Mouse (Mus musculus): ENCODE measurements at regions not wholly inside any gene's neighbourhood (a gene's known extent, or its start where the extent isn't known, plus 50 kb on each side); places are given as distances from the start of the nearest gene placed in this dataset.
A peak's percentile ranks its signal among the peaks of the same experiment; 100 is the strongest.

DNA sequence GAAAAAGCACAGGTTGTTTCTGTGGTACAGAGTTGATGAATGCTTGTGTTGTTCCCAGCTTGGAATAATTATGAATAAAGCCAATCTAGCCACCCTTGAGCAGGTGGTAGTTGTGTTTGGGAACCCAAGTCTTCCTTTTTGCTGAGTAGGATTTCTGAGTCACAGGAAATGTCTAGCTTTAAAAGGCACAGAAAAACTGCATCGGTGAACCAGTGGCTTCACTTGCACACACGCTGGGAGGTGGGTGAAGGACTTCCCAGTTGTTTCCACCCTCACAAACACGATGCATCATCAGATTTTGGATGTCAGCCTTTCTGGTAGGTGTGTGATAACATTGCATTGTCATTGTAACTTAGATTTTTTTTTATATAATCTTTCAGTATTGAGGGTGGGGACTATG, 322.9 kb upstream of the Slco3a1 start:
- no peak for DNase-seq (ENCODE audit: extremely low spot score)

- no peak for DNase-seq (ENCODE audit: extremely low spot score)
Measured at GRCm38 (mm10) chr7:74876667-74877066, 322.1 kb upstream of the Slco3a1 start.

- DNase-seq (ENCODE audit: extremely low spot score) = no peak
Measured at GRCm38 (mm10) chr7:74870250-74870649, 315.7 kb upstream of the Slco3a1 start.

- peak; percentile 40 for DNase-seq (ENCODE audit: extremely low spot score)
Measured at GRCm38 (mm10) chr7:74862727-74863126, 308.1 kb upstream of the Slco3a1 start.

DNA sequence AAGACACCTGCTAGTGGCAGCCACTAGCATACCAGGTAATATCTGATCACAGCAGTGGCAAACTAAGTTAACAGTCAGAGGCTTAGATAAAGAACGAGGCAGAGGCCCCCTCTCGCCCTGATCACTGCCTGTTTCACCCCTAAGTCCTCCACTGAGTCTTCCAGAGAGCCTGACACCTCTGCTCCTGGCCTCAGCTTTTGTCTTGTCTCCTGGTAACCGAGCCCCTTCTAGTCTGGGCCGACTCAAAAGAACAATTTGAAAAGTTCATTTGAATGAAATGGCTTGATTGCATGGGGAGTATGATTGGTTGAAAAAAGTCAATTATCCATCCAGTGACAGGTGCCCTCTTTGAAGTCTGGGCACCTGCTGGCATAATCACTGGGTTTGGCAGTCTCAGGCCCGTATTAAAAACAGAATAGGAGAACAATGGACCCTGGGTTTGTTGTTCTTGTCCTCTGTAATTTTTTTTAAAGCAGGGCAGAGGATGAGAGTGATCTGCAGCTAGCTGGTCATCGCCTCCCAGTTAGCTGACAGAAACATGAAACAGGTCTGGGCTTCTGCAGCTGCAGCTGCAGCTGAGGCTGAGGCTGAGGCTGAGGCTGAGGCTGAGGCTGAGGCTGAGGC, 289.8 kb upstream of the Slco3a1 start:
- peak; percentile 3 for DNase-seq (ENCODE audit: extremely low spot score)

DNA sequence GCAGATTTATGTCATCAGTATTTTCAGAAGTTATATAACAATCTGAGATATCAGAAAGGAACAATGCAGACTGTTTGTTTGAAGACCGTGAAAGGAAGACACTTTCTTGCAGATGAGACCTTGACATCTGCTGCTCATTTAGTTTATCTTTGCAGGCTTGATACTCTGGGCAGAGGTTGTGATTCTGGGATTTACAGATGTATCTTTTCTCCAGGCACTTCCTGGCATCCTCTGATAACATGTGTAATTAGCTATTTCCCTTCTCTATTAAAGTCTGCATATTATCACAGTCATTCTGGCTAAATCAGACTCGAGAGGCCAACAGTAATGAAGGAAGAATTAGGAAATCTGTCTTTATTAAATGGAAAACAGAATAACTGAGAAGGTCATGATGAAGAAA, 268.7 kb upstream of the Slco3a1 start:
- DNase-seq (ENCODE audit: extremely low spot score) = no peak

DNA sequence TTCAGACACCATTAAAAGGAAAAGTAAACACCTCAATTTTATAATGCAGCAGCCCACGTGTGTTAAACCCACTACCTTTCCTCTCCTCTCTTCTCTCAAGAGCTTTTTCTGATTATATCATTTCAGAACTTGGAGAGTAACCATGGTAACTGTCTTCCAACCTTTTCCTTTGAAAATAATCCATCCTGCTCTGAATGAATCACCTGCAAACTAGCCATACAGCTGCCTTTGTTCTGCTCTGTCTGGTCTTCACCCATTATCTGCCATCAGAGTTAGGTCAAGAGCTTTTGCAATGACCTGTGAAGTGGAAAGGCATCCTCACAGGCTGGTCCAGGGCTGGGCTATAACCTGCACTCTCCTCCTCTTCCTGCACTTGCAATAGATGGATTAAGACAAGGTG, 238.7 kb upstream of the Slco3a1 start:
- DNase-seq (ENCODE audit: extremely low spot score) = peak; percentile 2

DNA sequence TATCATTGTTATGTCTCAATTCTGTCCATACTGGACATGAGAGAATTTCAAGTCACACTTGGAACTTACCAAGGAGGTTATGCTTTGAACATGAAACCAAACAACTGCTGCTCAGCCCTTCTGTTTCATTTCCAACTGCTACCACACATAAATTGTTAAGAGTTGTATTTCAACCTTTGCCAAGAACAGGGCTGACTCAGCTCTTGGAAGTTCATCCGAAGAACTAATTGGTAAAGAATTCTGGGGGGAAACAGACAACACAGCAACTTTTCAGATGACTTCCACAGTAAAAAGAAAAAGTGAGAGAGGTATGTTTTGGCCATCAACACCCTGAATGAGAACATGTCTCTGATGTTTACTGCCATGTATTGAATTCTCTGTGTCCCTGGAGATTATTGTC, 234.1 kb upstream of the Slco3a1 start:
- DNase-seq (ENCODE audit: extremely low spot score) = no peak

- no peak for DNase-seq (ENCODE audit: extremely low spot score)
Measured at GRCm38 (mm10) chr7:74771435-74772406, 217.1 kb upstream of the Slco3a1 start.

- no peak for DNase-seq (ENCODE audit: extremely low spot score)
Measured at GRCm38 (mm10) chr7:74766550-74766949, 212.0 kb upstream of the Slco3a1 start.

- DNase-seq (ENCODE audit: extremely low spot score) = no peak
Measured at GRCm38 (mm10) chr7:74757469-74757868, 202.9 kb upstream of the Slco3a1 start.

- DNase-seq (ENCODE audit: extremely low spot score) = no peak
Measured at GRCm38 (mm10) chr7:74747704-74748103, 193.1 kb upstream of the Slco3a1 start.

GRCm38 (mm10) chr7:74734941-74735340, 180.4 kb upstream of the Slco3a1 start:
- no peak for DNase-seq (ENCODE audit: extremely low spot score)

DNA sequence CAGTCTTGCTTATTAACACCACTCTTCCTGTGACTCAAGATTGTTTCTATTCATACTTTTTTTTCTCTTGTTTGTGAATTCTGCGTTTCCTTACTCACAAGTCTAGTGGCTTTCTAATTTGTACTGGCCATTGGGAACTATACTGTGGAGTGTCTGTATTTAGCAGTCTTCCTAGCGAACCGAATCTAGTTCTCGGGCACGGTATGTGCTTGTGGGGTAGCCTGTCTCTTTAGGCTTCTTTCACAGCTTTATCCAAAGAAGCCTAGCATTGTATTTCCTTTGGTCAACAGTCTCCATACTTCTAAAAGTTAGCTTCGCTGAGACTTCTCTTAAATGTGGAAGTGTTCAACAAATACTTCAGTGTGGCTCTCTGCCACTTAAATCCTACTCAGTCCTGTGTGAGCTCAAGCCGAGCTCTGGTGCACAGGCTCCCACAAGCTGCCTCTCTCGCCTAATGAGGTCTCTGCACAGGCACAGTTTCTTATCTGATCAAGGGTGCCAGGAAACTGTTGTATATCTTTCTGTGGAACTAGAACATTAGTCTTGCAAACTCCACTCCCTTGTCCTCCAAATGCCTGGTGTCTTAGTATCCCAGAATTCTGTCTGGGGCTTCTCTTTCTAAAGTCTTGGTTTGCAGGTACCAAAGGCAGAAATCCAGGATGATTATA, 171.9 kb upstream of the Slco3a1 start:
- no peak for DNase-seq (ENCODE audit: extremely low spot score)

DNA sequence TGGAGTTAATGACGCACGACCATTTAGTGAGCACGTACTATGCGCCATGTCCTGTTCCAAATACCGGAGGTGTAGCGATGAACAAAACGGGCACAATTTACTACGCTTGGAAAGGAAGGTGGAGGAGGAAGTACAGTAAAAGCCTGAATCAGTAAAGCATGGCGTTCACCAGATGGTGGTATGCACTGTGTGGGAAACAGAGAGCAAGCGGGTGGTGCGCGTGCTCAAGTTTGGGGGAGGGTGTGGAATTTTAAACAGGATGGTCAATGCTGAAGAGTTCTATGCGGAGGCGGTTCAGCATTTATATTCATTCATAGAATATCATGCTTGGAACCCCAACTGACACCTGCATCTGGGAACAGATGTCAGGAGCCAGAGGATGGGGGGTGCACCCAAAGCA, 164.7 kb upstream of the Slco3a1 start:
- DNase-seq (ENCODE audit: extremely low spot score) = no peak

GRCm38 (mm10) chr7:74709993-74710581, 155.5 kb upstream of the Slco3a1 start:
- no peak for DNase-seq (ENCODE audit: extremely low spot score)

DNA sequence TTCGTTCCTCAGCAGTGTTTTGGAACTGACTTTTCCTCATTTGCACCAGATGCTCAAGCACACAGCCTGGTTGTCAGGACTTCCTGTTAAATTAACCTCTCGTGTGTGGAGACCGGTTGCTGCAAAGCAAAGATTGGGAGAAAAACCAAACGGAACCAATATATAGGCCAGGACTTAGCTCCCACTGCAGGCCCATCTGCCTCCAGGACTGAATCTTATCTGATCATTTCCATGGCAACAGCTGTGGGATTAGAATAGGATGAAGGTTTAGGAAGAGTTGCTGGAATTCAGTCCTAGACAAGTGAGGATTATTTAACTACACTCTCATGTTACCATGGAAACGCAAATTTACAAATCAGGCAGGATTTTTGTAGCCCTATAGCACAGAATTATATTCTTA, 154.4 kb upstream of the Slco3a1 start:
- peak; percentile 19 for DNase-seq (ENCODE audit: extremely low spot score)

GRCm38 (mm10) chr7:74703533-74703932, 149.0 kb upstream of the Slco3a1 start:
- DNase-seq (ENCODE audit: extremely low spot score) = no peak

- DNase-seq (ENCODE audit: extremely low spot score) = no peak
Measured at GRCm38 (mm10) chr7:74697794-74698354, 143.3 kb upstream of the Slco3a1 start.

DNA sequence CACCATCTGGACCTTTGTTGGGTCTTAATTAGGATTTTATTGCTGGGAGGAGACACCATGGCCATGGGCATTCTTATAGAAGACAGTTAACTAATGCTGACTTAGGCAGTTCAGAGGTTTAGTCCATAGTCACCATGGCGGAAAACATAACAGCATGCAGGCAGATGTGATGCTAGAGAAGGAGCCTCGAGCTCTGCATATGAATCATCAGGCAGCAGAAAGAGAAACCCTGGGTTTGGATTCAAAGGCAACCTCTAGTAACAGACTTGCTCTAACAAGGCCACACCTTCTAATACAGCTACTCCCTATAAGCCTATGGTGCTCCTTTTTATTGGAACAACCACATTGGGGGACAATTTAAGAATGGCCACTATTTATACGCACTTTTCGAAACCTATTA, 141.7 kb upstream of the Slco3a1 start:
- DNase-seq (ENCODE audit: extremely low spot score) = no peak

GRCm38 (mm10) chr7:74693049-74693448, 138.5 kb upstream of the Slco3a1 start:
- no peak for DNase-seq (ENCODE audit: extremely low spot score)

- no peak for DNase-seq (ENCODE audit: extremely low spot score)
Measured at GRCm38 (mm10) chr7:74690706-74691105, 136.1 kb upstream of the Slco3a1 start.

All from embryo, embryonic 9.5 days (tissue).